In genomic region chr15:30827424-30828263, GRCm38 (mm10) we compare ENCODE assay signal across 16 mouse cellular contexts.
DNase-seq lines count a peak whose midpoint lies in the region; ATAC-seq and TF ChIP-seq lines count a peak whose summit lies in the region.
"Had no signal": no experiment of that assay in that cellular context is flagged by ENCODE, and none has a peak within 500 bp of the region (broad histone marks: within the 10 kb centered on the region; RNA-seq: fewer than 3 reads in every experiment).

No protein-coding gene starts in this region.

- DNase-seq in brain, embryonic 18.5 days (ENCODE audit: low read depth, low spot score), result peak; percentile 4
- peak; percentile 34 for DNase-seq in forebrain, postnatal 0 days
- peak; percentile 25 to 39 for DNase-seq in layer of hippocampus, adult 8-10 months (ENCODE audit: low spot score in 2 of 2)
- no peak for DNase-seq in thymus, postnatal 4 days
- no peak for DNase-seq in spleen, postnatal 10 days (ENCODE audit: low spot score in 2 of 2)
- no peak for DNase-seq in gastrocnemius, adult 18-20 months (ENCODE audit: low spot score)
- DNase-seq: adrenal gland, adult 8-10 months; cerebellum, adult 11 months; kidney, adult 11 months; lung, adult 18-20 months; thymus, postnatal 25 days had no signal

- H3K36me3 ChIP-seq in forebrain, postnatal 0 days (ENCODE audit: insufficient read depth), result peaks cover 3% of the 10 kb centered on the region; the same call in 1 of the 2 replicates
- H3K36me3 ChIP-seq in midbrain, embryonic 16.5 days (ENCODE audit: control insufficient read depth, insufficient read depth, low read length), result no peaks in the 10 kb centered on the region
- H3K36me3 ChIP-seq: embryonic facial prominence, embryonic 15.5 days; limb, embryonic 13.5 days had no signal

- no peak overlapping the region for H3K9ac ChIP-seq in forebrain, postnatal 0 days
- no peak overlapping the region for H3K9ac ChIP-seq in midbrain, embryonic 16.5 days (ENCODE audit: low read depth, low read length)
- H3K9ac ChIP-seq: embryonic facial prominence, embryonic 15.5 days; limb, embryonic 13.5 days had no signal

- no peak overlapping the region for H3K4me2 ChIP-seq in forebrain, postnatal 0 days (ENCODE audit: low read depth)
- no peak overlapping the region for H3K4me2 ChIP-seq in midbrain, embryonic 16.5 days (ENCODE audit: low read length)
- H3K4me2 ChIP-seq: embryonic facial prominence, embryonic 15.5 days; limb, embryonic 13.5 days had no signal

- TF ChIP-seq CTCF in forebrain, postnatal 0 days (IDR thresholded peaks at IDR 0.05; ENCODE audit: low read depth), result 0 out of 2 replicates have a peak, but pooled peaks have one; percentile 6

- H3K4me3 ChIP-seq in forebrain, postnatal 0 days (ENCODE audit: low read depth, low read length), result no peak overlapping the region
- no peak overlapping the region for H3K4me3 ChIP-seq in midbrain, embryonic 16.5 days (ENCODE audit: low read depth, low read length)
- H3K4me3 ChIP-seq: embryonic facial prominence, embryonic 15.5 days; limb, embryonic 13.5 days had no signal

- H3K9me3 ChIP-seq in forebrain, postnatal 0 days (ENCODE audit: low read length), result no peaks in the 10 kb centered on the region
- H3K9me3 ChIP-seq in midbrain, embryonic 16.5 days (replicated peaks; ENCODE audit: control insufficient read depth, low read length, poor library complexity, severe bottlenecking), result no peaks in the 10 kb centered on the region
- H3K9me3 ChIP-seq: embryonic facial prominence, embryonic 15.5 days; limb, embryonic 13.5 days had no signal

- H3K27me3 ChIP-seq in forebrain, postnatal 0 days (ENCODE audit: insufficient read depth, low read length), result no peaks in the 10 kb centered on the region
- H3K27me3 ChIP-seq in midbrain, embryonic 16.5 days (ENCODE audit: control insufficient read depth, insufficient read depth, low read depth, low read length), result no peaks in the 10 kb centered on the region
- H3K27me3 ChIP-seq: CH12.LX; embryonic facial prominence, embryonic 15.5 days; limb, embryonic 13.5 days had no signal

- H3K27ac ChIP-seq in forebrain, postnatal 0 days (ENCODE audit: low read depth, low read length), result peak overlapping the region; percentile 42; the same call in 1 of the 2 replicates
- peak overlapping the region; percentile 23 for H3K27ac ChIP-seq in midbrain, embryonic 16.5 days (ENCODE audit: low read length)
- H3K27ac ChIP-seq: embryonic facial prominence, embryonic 15.5 days; limb, embryonic 13.5 days had no signal

- peak; percentile 71 for ATAC-seq in forebrain, postnatal 0 days
- peak; percentile 71 for ATAC-seq in midbrain, embryonic 16.5 days
- ATAC-seq: Patski had no signal

- WGBS in forebrain, postnatal 0 days, result 58% methylated on average over 17 of the region's 17 CpGs
- WGBS in midbrain, embryonic 16.5 days, result 56% methylated on average over 17 of the region's 17 CpGs

- 0 out of 2 replicates have a peak, but pooled peaks cover 2% of the 10 kb centered on the region for H3K4me1 ChIP-seq in forebrain, postnatal 0 days (ENCODE audit: insufficient read depth)
- no peaks in the 10 kb centered on the region for H3K4me1 ChIP-seq in midbrain, embryonic 16.5 days (ENCODE audit: control insufficient read depth, insufficient read depth, low read length)
- H3K4me1 ChIP-seq: embryonic facial prominence, embryonic 15.5 days; limb, embryonic 13.5 days had no signal

Comparison
In these comparisons a context has a peak if more than half of its experiments do, and no peak if none do; other contexts are left out.
1. DNase-seq: peak in brain, embryonic 18.5 days (single experiment), forebrain, postnatal 0 days (single experiment) and layer of hippocampus, adult 8-10 months (2 of 2); none in thymus, postnatal 4 days (single experiment), spleen, postnatal 10 days (0 of 2) and gastrocnemius, adult 18-20 months (single experiment).